Mouse (Mus musculus): ENCODE results near the gene Osbpl8.
"Not testable (repeated sequence)": the region's sequence is repeated elsewhere in the genome, so short reads cannot be mapped to it uniquely, and the experiment has no call there.

Gene Osbpl8

GRCm38 (mm10) chr10:111164304-111165218, at the start of gene Osbpl8:
TSS of gene Osbpl8 (plus strand) at chr10:111164752.
- peak; percentile 98 to 100 for DNase-seq (ENCODE audit: low spot score in 2 of 2)

GRCm38 (mm10) chr10:111117198-111117845, 47.2 kb upstream of the Osbpl8 start:
- no peak for DNase-seq (ENCODE audit: low spot score in 2 of 2)

- DNase-seq (ENCODE audit: low spot score in 2 of 2), result no peak
Measured at GRCm38 (mm10) chr10:111118292-111118691, 46.3 kb upstream of the Osbpl8 start.

- DNase-seq (ENCODE audit: low spot score in 2 of 2), result no peak
Measured at GRCm38 (mm10) chr10:111118991-111119650, 45.4 kb upstream of the Osbpl8 start.

GRCm38 (mm10) chr10:111119756-111120155, 44.8 kb upstream of the Osbpl8 start:
- no peak for DNase-seq (ENCODE audit: low spot score in 2 of 2)

GRCm38 (mm10) chr10:111122864-111123398, 41.6 kb upstream of the Osbpl8 start:
- DNase-seq (ENCODE audit: low spot score in 2 of 2), result no peak

- DNase-seq (ENCODE audit: low spot score in 2 of 2), result no peak
Measured at GRCm38 (mm10) chr10:111124175-111124574, 40.4 kb upstream of the Osbpl8 start.

GRCm38 (mm10) chr10:111124767-111125315, 39.7 kb upstream of the Osbpl8 start:
- DNase-seq (ENCODE audit: low spot score in 2 of 2), result no peak

- DNase-seq (ENCODE audit: low spot score in 2 of 2), result no peak
Measured at GRCm38 (mm10) chr10:111127388-111127787, 37.2 kb upstream of the Osbpl8 start.

GRCm38 (mm10) chr10:111128493-111128892, 36.1 kb upstream of the Osbpl8 start:
- DNase-seq (ENCODE audit: low spot score in 2 of 2), result no peak

GRCm38 (mm10) chr10:111129867-111130620, 34.5 kb upstream of the Osbpl8 start:
- DNase-seq (ENCODE audit: low spot score in 2 of 2), result no peak

GRCm38 (mm10) chr10:111130872-111131271, 33.7 kb upstream of the Osbpl8 start:
- DNase-seq (ENCODE audit: low spot score in 2 of 2), result no peak

GRCm38 (mm10) chr10:111133271-111133670, 31.3 kb upstream of the Osbpl8 start:
- no peak for DNase-seq (ENCODE audit: low spot score in 2 of 2)

GRCm38 (mm10) chr10:111133936-111134335, 30.6 kb upstream of the Osbpl8 start:
- DNase-seq (ENCODE audit: low spot score in 2 of 2), result no peak

- no peak for DNase-seq (ENCODE audit: low spot score in 2 of 2)
Measured at GRCm38 (mm10) chr10:111134412-111134957, 30.1 kb upstream of the Osbpl8 start.

- not testable (repeated sequence) for DNase-seq (ENCODE audit: low spot score in 2 of 2)
Measured at GRCm38 (mm10) chr10:111136306-111136705, 28.2 kb upstream of the Osbpl8 start.

- no peak for DNase-seq (ENCODE audit: low spot score in 2 of 2)
Measured at GRCm38 (mm10) chr10:111137905-111138304, 26.6 kb upstream of the Osbpl8 start.

GRCm38 (mm10) chr10:111139170-111139569, 25.4 kb upstream of the Osbpl8 start:
- DNase-seq (ENCODE audit: low spot score in 2 of 2), result no peak

- DNase-seq (ENCODE audit: low spot score in 2 of 2), result no peak
Measured at GRCm38 (mm10) chr10:111139881-111140280, 24.7 kb upstream of the Osbpl8 start.

GRCm38 (mm10) chr10:111144371-111144959, 20.1 kb upstream of the Osbpl8 start:
- no peak for DNase-seq (ENCODE audit: low spot score in 2 of 2)
